Mouse (Mus musculus): ENCODE measurements around the gene Mfrp.

DNA sequence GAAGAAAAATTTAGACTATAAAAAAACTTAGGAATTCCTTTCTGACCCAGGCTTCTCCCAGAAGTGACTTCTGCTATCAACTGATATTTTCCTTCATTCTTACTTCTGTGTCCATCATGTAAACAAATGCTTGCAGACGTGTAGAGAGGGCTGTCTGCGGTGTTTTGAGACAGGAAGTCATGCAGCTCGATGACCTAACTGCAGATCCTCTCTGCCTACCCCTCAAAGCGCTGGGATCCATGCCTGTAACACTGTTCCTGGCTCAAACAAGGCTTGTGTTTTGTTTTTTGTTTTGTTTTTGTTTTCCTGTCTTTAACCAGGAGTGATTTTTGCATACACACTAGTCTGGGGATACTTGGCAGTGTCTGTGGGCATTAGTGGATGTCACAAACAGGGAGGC is 36.3 kb downstream of the Mfrp start:
- TF ChIP-seq CTCF (IDR thresholded peaks at IDR 0.05; ENCODE audit: control insufficient read depth, insufficient read depth, insufficient read length) (no peak), MYOG (IDR thresholded peaks at IDR 0.05; ENCODE audit: control insufficient read depth, extremely low read depth, insufficient read length) (no peak), USF1 (IDR thresholded peaks at IDR 0.05; ENCODE audit: low read depth) (no peak), MYOD1 (IDR thresholded peaks at IDR 0.05; ENCODE audit: control insufficient read depth, insufficient read length, low read depth) (no peak), CEBPB (IDR thresholded peaks at IDR 0.05; ENCODE audit: low read depth) (no peak)

Measured in C2C12 (cell line).